In genomic region chr5:137114891-137115561, GRCm38 (mm10) we compare ENCODE assay signal across 9 mouse cellular contexts. TPM values are rescaled to one million over a fixed set of nuclear protein-coding genes. Genes with fewer than 3 reads are reported as not detected.
DNase-seq lines count a peak whose midpoint lies in the region; ATAC-seq and TF ChIP-seq lines count a peak whose summit lies in the region.
"Had no signal": no experiment of that assay in that cellular context is flagged by ENCODE, and none has a peak within 500 bp of the region (broad histone marks: within the 10 kb centered on the region; RNA-seq: fewer than 3 reads in every experiment).

No protein-coding gene starts in this region.

- 72% methylated on average over 9 of the region's 9 CpGs for WGBS in heart, embryonic 11.5 days (ENCODE audit: insufficient replicate concordance)
- WGBS in forebrain, embryonic 16.5 days: 93% methylated on average over 9 of the region's 9 CpGs
- WGBS in liver, embryonic 14.5 days (ENCODE audit: insufficient replicate concordance): 49% methylated on average over 9 of the region's 9 CpGs

- peaks cover 12% of the 10 kb centered on the region for H3K4me1 ChIP-seq in heart, embryonic 11.5 days (ENCODE audit: control insufficient read depth, insufficient read depth, low read length)
- peaks cover 69% of the 10 kb centered on the region for H3K4me1 ChIP-seq in E14TG2a.4 (replicated peaks; ENCODE audit: low read depth, low read length)
- H3K4me1 ChIP-seq in forebrain, embryonic 16.5 days (replicated peaks; ENCODE audit: control insufficient read depth, insufficient read depth, low read length): peaks cover 8% of the 10 kb centered on the region
- H3K4me1 ChIP-seq in liver, embryonic 14.5 days (replicated peaks; ENCODE audit: control insufficient read depth in 2 of 2, insufficient read depth in 2 of 2, low read length in 1 of 2): peaks cover 15 to 23% of the 10 kb centered on the region in 2 experiments

- peak overlapping the region; percentile 91 for H3K9ac ChIP-seq in heart, embryonic 11.5 days (ENCODE audit: low read depth, low read length)
- no peak overlapping the region for H3K9ac ChIP-seq in forebrain, embryonic 16.5 days (replicated peaks; ENCODE audit: low read depth, low read length)
- peak overlapping the region; percentile 98 for H3K9ac ChIP-seq in liver, embryonic 14.5 days (replicated peaks)

- no peak for DNase-seq in heart, postnatal 36 days
- DNase-seq in liver, embryonic 14.5 days (ENCODE audit: low read depth in 3 of 3, low spot score in 3 of 3): no peak
- DNase-seq in left cerebral cortex, adult 11 months (ENCODE audit: low spot score): no peak
- no peak for DNase-seq in retina, postnatal 1 day

- ATAC-seq in heart, embryonic 11.5 days (replicated peaks; ENCODE audit: insufficient number of reproducible peaks, low FRiP score, low TSS enrichment): no peak
- no peak for ATAC-seq in forebrain, embryonic 16.5 days
- ATAC-seq in liver, embryonic 14.5 days (ENCODE audit: insufficient read depth): no peak
- ATAC-seq in erythroid progenitor cell, adult 5-6 weeks (replicated peaks; ENCODE audit: low FRiP score, poor library complexity, severe bottlenecking): no peak

- peak overlapping the region; percentile 82 for H3K27ac ChIP-seq in heart, embryonic 11.5 days (ENCODE audit: low read depth, low read length)
- H3K27ac ChIP-seq in forebrain, embryonic 16.5 days (ENCODE audit: low read length): no peak overlapping the region
- H3K27ac ChIP-seq in liver, embryonic 14.5 days: peak overlapping the region; percentile 93

- peaks cover 21% of the 10 kb centered on the region for H3K36me3 ChIP-seq in heart, embryonic 11.5 days (ENCODE audit: control insufficient read depth, insufficient read depth, low read length)
- H3K36me3 ChIP-seq in E14TG2a.4 (ENCODE audit: insufficient read depth, low read length): peaks cover 21% of the 10 kb centered on the region
- no peaks in the 10 kb centered on the region for H3K36me3 ChIP-seq in forebrain, embryonic 16.5 days (ENCODE audit: control insufficient read depth, insufficient read depth)
- H3K36me3 ChIP-seq in liver, embryonic 14.5 days (replicated peaks; ENCODE audit: control insufficient read depth, insufficient read depth, low read depth): peaks cover 29% of the 10 kb centered on the region

- H3K4me2 ChIP-seq in heart, embryonic 11.5 days: peak overlapping the region; percentile 86
- peak overlapping the region; percentile 62 for H3K4me2 ChIP-seq in forebrain, embryonic 16.5 days (ENCODE audit: low read length)
- H3K4me2 ChIP-seq in liver, embryonic 14.5 days (ENCODE audit: low read depth): peak overlapping the region; percentile 97

- intact Hi-C loops in heart, postnatal 36 days (cut with DNase I): no loop called here

- peaks cover 2% of the 10 kb centered on the region; the same call in 1 of the 2 replicates for H3K9me3 ChIP-seq in heart, embryonic 11.5 days (replicated peaks; ENCODE audit: control insufficient read depth, low read length)
- H3K9me3 ChIP-seq in E14TG2a.4 (ENCODE audit: low read length): no peaks in the 10 kb centered on the region; the same call in 1 of the 2 replicates
- H3K9me3 ChIP-seq in forebrain, embryonic 16.5 days (ENCODE audit: control insufficient read depth, low read length): no peaks in the 10 kb centered on the region
- peaks cover 51% of the 10 kb centered on the region for H3K9me3 ChIP-seq in liver, embryonic 14.5 days (ENCODE audit: control insufficient read depth, low read length)

- peak overlapping the region; percentile 74 for H3K4me3 ChIP-seq in heart, embryonic 11.5 days (ENCODE audit: low read depth, low read length)
- peak overlapping the region; percentile 77 for H3K4me3 ChIP-seq in E14TG2a.4 (replicated peaks; ENCODE audit: low read length)
- no peak overlapping the region for H3K4me3 ChIP-seq in forebrain, embryonic 16.5 days (replicated peaks; ENCODE audit: low read length)
- peak overlapping the region; percentile 77 to 78 for H3K4me3 ChIP-seq in liver, embryonic 14.5 days (ENCODE audit: insufficient read depth in 1 of 2, low read depth in 2 of 2, low read length in 2 of 2)

- H3K27me3 ChIP-seq in heart, embryonic 11.5 days (ENCODE audit: control insufficient read depth, insufficient read depth, low read length): no peaks in the 10 kb centered on the region
- H3K27me3 ChIP-seq in E14TG2a.4 (ENCODE audit: insufficient read depth, low read length): peaks cover 18% of the 10 kb centered on the region
- H3K27me3 ChIP-seq in forebrain, embryonic 16.5 days (replicated peaks; ENCODE audit: control insufficient read depth, insufficient read depth, low read length): no peaks in the 10 kb centered on the region
- no peaks in the 10 kb centered on the region for H3K27me3 ChIP-seq in liver, embryonic 14.5 days (ENCODE audit: control insufficient read depth, insufficient read depth, low read length)

- no peak for TF ChIP-seq CTCF in E14TG2a.4 (conservative IDR thresholded peaks at IDR 0.05; ENCODE audit: low read length)
- TF ChIP-seq CTCF in liver, embryonic 14.5 days (IDR thresholded peaks at IDR 0.05; ENCODE audit: low read depth): no peak

- TF ChIP-seq EP300 in liver, embryonic 14.5 days (IDR thresholded peaks at IDR 0.05; ENCODE audit: low read depth): no peak

RNA-seq across cellular contexts. Expression of gene Trim56, which starts 1.0 kb away (rescaled TPM):
- 5.8 and 9.4 TPM in 2 replicates for polyA plus RNA-seq in heart, embryonic 11.5 days (2014; fragmentation: Nextera tagmentation; extraction: Ambion mirVana)
- 10 to 100 TPM; 19.9 to 23.0 TPM for total RNA-seq in heart, postnatal 36 days (2021)
- 2.6 and 3.5 TPM in 2 replicates for polyA plus RNA-seq in forebrain, embryonic 16.5 days (2015; fragmentation: Nextera tagmentation; extraction: Ambion mirVana)
- polyA plus RNA-seq in liver, embryonic 14.5 days (2012; rRNA removed): 3.7 and 5.4 TPM in 2 replicates
- polyA plus RNA-seq in liver, embryonic 14.5 days (2014; fragmentation: Nextera tagmentation; extraction: Ambion mirVana): 7.8 and 8.4 TPM in 2 replicates
- 70.6 and 76.3 TPM in 2 replicates for total RNA-seq in erythroid progenitor cell, adult 5-6 weeks (2015; ENCODE audit: low replicate concordance)
- total RNA-seq in erythroid progenitor cell, adult 5-6 weeks (2017; ENCODE audit: low replicate concordance): 89.0 and 113 TPM in 2 replicates

RNA-seq across cellular contexts. Expression of gene Muc3, which starts 34.1 kb away (rescaled TPM):
- not detected in 2 replicates for polyA plus RNA-seq in heart, embryonic 11.5 days (2014; fragmentation: Nextera tagmentation; extraction: Ambion mirVana)
- total RNA-seq in heart, postnatal 36 days (2021): not detected
- polyA plus RNA-seq in forebrain, embryonic 16.5 days (2015; fragmentation: Nextera tagmentation; extraction: Ambion mirVana): not detected in 2 replicates
- not detected in 2 replicates for polyA plus RNA-seq in liver, embryonic 14.5 days (2012; rRNA removed)
- polyA plus RNA-seq in liver, embryonic 14.5 days (2014; fragmentation: Nextera tagmentation; extraction: Ambion mirVana): not detected in 2 replicates
- total RNA-seq in erythroid progenitor cell, adult 5-6 weeks (2015; ENCODE audit: low replicate concordance): not detected in 2 replicates
- total RNA-seq in erythroid progenitor cell, adult 5-6 weeks (2017; ENCODE audit: low replicate concordance): not detected in 2 replicates
- total RNA-seq: common myeloid progenitor, adult 5-6 weeks had no signal

RNA-seq across cellular contexts. Expression of gene Serpine1, which starts 43.0 kb away (rescaled TPM):
- polyA plus RNA-seq in heart, embryonic 11.5 days (2014; fragmentation: Nextera tagmentation; extraction: Ambion mirVana): 0.52 and 0.97 TPM in 2 replicates
- total RNA-seq in heart, postnatal 36 days (2021): 10 to 100 TPM; 28.1 to 42.8 TPM
- polyA plus RNA-seq in forebrain, embryonic 16.5 days (2015; fragmentation: Nextera tagmentation; extraction: Ambion mirVana): 0.11 and 0.15 TPM in 2 replicates
- polyA plus RNA-seq in liver, embryonic 14.5 days (2012; rRNA removed): 0.14 and 0.23 TPM in 2 replicates
- polyA plus RNA-seq in liver, embryonic 14.5 days (2014; fragmentation: Nextera tagmentation; extraction: Ambion mirVana): not detected in 2 replicates
- not detected in 2 replicates for total RNA-seq in erythroid progenitor cell, adult 5-6 weeks (2015; ENCODE audit: low replicate concordance)
- not detected in 2 replicates for total RNA-seq in erythroid progenitor cell, adult 5-6 weeks (2017; ENCODE audit: low replicate concordance)
- total RNA-seq: common myeloid progenitor, adult 5-6 weeks had no signal
